Mouse (Mus musculus) mouse embryonic stem cell (cell line): ENCODE data around the gene Liph.

Source experiments
- in situ Hi-C, 2 experiments: fragments of 300-500 bp; cut with MboI; formaldehyde crosslinking; loops; 1 replicate in 1 of 2; 3 replicates in 1 of 2; pipeline ENCODE4 v1.14.3; 2019 to 2020; ENCODE audit warnings: low sequenced_read_pairs in 2 of 2, low pct_unique_long_range_greater_than_20kb in 1 of 2, mixed read lengths in 1 of 2; ENCODE audit not compliant: unreplicated experiment in 1 of 2

Liph gene

DNA sequence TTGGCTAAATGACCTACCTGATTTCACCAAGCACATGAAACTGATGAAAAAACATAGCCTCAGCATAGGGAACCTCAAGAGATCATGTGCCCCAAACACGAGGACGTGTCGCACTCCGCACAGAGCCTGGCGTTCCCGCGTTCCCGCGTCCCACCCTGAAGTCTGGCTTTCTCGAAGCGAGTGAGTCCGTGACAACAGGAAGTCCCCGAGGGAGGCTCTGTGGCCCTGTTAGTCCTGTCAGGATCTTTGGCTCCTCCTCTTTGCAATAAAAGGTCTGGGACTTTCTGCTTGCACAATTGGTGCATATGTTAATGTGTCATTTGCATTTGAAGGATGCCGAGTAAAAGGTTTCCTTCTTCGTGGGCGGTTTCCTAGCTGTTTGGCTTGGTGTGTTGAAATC is at the start of gene Liph:
Gene Liph, minus strand, starts transcription at position 360 of the 400 bp plus-strand sequence.
- in situ Hi-C loops: loop anchor here in 1 of 2 experiments (25.0 kb wide), 1 partner anchor 417 kb away; no protein-coding TSS in a partner anchor

DNA sequence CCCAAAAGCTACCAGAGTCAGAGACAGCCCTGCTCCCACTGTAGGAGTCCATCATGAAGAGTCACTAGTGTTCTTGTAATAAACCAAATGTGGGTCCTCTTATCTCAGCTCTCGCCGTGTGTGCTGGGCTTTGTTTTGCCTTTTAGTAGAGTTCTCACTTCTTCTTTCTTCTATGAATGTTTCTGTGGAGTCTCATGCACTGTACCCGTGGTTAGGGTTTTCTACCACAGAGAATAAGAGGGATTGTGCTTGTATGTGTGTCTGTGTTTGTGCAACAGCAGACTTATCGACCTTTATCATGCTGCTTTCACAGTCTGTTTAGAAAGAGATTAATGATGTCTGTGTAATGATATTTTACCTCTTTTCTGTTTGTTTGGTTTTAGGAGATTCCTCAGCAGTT is 48.4 kb upstream of the Liph start:
- in situ Hi-C loops: no loop called here

DNA sequence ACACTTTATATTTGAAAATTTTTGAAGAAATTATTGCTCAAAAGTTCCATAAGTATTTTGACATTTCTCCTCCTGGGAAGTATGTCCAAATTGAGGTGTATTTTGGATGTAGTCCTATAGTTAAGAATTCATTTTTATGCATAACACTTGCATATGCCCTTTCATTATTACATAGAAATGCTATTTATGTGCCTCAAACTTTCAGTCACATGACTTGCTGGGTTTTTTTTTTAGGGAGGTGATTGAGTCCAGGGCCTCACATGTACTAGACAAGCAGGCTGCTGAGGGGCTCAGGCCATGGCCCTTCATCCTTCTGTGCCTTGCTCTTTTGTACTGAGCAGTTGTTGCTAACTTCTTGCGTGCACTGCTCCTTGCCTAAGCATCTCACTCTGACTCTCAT is 44.5 kb upstream of the Liph start:
- in situ Hi-C loops: no loop called here

DNA sequence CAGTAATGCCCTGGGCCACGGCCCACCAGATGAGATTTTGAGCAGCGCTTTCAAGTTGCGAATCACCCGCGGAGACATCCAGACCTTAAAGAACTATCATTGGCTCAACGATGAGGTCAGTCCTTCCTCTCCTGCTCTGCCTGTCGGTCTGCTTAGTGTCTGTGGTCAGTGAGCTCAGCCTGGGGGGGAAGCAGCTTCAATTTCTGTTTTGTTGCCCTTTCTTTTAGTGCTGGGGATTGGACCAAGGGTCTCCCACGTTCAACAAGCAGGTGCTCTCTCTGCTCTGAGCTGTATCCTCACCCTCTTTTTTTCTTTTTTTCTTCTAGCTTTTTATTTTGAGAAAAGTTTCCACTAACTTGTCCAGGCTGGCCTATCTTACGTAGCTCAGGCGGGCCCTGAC is 43.1 kb upstream of the Liph start:
- in situ Hi-C loops: no loop called here

DNA sequence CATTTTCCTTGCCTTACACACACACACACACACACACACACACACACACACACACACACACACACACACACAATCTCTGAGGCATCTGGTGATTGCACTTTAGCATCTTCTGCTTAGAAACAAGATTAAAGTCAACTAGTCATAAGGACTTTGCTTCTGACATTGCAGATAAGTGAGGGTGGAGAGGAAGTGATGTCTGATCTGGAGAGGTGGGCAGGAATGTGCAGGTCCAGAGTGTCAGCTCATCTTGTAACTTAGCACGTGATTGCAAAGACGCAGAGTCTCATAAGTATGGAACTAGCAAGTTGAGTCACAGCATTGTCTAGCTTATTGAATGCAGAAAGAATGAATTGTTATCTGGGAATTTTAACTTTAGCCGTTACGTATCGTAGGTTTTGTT is 32.0 kb upstream of the Liph start:
- in situ Hi-C loops: no loop called here

DNA sequence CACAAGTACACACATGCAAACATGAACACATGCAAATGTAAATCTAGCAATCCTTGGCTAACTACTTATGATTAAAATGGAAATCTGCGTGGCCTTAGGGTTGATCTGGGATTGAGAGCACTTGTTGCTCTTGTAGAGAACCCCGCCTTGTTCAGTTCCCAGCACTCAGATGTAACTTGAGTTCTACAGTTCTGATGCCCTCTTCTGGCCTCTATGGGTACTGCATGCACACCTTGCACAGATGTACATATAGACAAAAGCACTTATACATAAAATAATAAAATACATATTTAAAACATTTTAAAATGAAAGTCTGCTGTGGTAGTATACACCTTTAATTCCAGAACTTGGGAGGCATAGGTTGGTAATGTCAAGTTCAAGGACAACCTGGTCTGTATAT is 26.7 kb upstream of the Liph start:
- in situ Hi-C loops: no loop called here

DNA sequence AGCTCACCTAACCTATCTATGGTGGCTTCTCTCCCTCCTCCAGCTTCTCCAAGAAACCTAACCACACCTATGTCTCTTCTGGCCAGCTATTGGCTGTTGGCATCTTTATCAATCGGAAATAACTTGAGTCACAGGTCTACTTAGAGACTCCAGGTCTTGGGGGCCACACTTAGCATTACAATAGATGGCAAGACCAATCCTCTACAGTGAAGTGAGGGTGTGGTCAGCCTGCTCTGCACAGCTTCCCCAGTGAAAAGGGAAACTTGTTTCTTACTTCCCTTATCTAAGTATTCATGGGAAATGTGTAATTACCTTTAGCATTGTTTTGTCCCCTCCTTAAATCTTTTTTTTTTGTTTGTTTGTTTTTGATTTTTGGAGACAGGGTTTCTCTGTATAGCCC is 20.1 kb upstream of the Liph start:
- in situ Hi-C loops: no loop called here

DNA sequence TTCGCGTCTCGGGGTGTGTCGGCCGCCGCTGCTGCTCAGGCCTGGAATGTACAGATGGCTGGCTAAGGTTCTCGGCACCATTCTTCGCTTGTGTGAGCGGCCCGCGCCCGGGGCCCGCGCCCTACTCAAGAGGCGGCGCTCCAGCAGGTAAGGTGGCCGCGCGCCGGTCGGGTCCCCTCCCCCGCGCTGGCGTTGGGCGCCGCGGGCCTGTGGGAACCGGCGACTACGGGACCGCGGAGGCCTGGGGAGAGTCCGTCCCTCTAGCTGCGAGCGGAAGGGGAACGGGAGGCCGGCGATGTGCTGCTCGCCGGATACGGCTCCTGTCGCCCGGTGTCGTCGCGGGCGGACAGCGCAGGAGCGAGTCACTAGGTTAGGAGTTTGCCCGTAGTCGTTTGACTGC is 14.1 kb upstream of the Liph start:
- in situ Hi-C loops: no loop called here

DNA sequence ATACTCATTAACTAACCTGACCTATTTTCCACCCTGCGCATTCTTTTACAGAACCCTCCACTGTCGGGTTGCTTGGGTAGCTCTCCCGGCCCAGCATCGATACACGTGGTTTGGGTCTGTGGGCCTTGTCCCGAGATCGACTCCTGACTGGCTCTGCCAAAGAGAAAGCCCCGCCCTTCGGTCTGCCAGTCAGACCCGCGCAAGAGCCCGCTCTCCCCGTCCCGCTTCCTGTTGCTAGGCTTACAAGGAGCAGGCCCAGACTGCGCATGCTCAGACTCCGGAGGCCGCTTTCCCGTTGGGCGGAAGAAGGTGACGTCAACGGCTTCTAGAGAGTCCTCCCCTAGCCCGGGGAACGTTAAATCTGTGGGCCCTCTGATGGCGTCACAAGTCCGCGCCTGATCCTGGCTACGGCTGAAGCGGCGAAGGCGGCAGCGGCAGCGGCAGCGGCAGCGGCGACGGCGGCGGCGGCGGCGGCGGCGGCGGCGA is 13.7 kb upstream of the Liph start, which contains the start of gene Senp2:
Gene Senp2, plus strand, starts transcription at position 386 of the 486 bp plus-strand sequence.
- in situ Hi-C loops: no loop called here

DNA sequence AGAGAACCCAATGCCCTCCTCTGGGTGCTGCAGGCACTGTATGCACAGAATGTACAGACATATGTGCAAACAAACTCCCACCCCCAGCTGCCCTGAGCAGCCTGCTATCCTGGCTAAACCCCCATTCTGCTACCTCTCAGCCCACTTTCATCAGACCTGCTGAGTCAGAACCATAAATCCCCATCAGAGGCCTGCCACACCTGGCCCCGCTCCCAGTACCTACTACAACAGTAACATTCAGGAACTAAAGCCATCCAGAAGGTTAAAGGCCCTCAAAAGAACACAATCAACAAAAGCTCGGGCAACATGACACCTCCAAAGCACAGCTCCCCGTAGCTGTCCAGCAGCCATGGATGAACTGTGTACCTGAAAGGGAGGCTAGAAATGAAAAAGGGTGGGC is 6.1 kb upstream of the Liph start:
- in situ Hi-C loops: no loop called here

DNA sequence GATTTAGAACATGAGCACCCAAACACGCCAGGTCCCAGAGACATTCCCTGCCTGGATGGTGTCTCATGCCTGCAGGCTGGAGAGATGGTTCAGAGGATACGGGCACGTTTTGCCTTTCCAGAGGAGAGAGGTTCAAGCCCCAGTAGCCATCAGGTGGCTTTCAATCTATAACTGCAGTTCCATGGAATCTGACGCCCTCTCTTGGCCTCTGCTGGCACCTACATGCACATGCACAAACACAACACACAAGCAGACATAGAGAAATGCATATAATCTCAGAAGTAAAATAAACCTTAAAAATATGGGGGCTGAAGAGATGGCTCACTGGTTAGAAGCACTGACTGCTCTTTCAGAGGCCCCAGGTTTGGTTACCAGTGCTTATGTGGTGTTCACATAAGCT is 5.7 kb upstream of the Liph start:
- in situ Hi-C loops: no loop called here

DNA sequence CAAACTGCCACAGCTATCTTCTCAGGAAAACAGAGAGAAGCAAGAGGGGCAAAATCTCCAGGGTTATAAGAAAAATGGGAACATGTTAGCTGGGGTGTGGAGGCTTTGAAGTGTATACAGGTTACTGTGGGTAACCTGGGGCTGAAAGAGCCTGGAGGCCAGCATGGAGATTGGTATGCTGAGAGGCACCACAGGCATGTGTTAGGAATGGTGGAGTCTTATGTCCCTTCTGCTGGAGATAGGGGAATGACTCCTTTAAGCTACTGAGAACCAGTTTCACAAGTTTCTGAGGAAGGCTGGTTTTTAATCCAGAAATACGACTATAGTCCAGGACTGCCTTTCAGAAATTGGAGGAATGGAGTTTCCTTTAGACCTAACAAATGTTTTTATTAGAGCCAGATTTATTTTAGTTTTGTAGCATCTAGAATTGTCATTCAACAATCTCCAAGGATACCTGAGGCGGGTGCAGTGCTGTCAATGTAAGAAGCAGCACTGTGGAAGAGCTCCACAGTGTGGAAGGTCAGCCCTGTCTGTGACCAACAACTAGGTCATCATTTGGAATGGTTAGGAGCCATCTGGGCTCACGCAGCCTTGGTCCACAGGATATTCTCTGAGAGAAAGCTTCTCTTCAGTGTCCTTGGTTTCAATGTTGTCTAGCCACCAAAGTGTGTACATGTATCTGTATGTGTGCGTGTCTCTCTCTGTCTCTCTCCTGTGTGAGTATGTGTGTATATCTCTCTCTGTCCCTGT is 4.7 kb upstream of the Liph start:
- in situ Hi-C loops: loop anchor here in 1 of 2 experiments (25.0 kb wide), 1 partner anchor 412 kb away; no protein-coding TSS in a partner anchor

DNA sequence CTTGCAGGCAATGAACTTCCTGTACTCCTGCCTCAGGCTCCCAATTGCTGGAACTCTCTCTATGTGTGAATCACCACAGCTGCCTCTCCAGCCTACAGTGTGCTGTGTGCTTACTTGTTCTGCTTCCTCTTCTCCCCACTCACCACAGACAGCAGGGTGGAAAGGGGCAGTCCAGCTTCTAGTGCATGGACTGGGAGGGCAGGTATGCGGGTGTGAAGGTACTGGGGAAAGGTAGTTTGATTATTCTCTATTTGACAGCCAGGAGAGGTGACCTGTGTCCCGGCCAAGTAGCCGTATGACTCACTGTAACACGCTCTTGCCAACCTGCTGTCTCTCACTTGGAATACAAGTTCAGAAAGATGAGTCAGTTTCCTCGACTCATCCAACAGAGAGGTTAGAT is 2.6 kb upstream of the Liph start:
- in situ Hi-C loops: loop anchor here in 1 of 2 experiments (25.0 kb wide), 1 partner anchor 414 kb away; no protein-coding TSS in a partner anchor

DNA sequence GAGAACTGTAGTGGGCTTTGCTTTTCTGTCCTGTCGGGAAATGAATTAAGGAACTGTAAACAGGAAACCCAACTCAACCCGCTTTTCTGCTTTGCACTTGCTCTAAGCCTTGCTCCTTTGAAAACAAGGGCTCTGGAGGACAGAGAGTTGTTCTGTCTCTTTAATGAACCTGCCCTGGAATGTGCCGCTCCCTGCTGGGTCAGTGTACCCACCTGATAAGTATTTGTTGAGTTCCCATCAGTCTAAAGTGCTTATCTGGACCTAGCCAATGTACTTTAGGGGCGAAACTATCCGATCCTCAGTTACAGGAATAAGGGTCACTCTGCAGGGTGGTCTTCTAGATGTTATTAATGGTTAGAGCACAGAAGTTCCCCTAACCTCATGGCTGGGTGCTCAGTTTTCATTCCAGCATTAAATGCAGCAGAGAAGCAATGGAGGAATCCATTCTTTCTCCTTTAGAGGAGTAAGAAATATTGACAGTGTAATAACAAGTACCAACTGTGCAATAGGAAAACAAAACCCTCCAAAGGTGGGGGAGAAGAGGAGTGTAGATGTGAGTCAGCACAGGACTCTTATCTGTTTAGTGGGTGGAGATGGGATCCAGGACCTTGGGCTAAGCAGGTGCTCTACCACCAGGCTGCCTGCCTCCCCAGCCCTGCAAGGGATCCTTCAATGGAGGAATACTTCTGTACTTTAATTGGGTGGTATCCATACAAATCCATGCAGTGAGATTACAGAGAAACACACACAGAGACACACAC is 1.6 kb upstream of the Liph start:
- in situ Hi-C loops: loop anchor here in 1 of 2 experiments (25.0 kb wide), 1 partner anchor 415 kb away; no protein-coding TSS in a partner anchor

DNA sequence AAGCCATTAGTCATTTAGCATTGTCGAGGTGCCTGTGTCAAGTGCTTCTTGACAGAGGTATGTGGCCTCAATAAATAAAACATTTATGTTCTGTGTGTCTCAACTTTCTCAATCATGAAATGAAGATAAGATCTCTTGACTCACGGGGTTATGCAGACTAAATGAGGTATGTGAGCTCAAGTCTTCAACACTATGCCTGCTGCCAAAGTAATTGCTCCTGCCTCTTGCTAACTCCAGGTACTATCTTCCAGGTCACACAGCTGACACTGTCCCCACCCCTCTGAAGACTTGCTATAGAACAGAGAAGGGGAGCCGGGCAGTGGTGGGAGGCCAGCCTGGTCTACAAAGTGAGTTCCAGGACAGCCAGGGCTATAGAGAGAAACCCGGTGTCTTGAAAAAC is 939 bp upstream of the Liph start:
- in situ Hi-C loops: loop anchor here in 1 of 2 experiments (25.0 kb wide), 1 partner anchor 416 kb away; no protein-coding TSS in a partner anchor

DNA sequence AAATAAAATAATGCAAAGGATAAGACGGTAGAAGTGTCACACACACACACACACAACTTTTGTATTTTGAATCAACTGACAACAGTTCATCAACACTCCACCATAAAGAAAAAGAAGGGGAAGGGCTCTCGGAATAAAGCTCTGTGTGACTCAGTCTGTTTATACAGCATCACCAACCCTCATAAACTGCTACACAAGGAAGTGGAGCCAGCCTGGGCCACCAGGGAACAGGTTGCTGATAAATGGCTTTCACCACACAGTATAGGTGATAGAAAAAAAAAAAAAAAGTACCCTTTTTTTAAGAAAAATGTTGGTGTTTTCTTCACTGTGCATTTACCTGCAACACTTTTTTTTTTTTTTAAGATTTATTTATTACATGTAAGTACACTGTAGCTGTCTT is 3.7 kb downstream of the Liph start:
- in situ Hi-C loops: loop anchor here in 1 of 2 experiments (25.0 kb wide), 1 partner anchor 421 kb away; no protein-coding TSS in a partner anchor

DNA sequence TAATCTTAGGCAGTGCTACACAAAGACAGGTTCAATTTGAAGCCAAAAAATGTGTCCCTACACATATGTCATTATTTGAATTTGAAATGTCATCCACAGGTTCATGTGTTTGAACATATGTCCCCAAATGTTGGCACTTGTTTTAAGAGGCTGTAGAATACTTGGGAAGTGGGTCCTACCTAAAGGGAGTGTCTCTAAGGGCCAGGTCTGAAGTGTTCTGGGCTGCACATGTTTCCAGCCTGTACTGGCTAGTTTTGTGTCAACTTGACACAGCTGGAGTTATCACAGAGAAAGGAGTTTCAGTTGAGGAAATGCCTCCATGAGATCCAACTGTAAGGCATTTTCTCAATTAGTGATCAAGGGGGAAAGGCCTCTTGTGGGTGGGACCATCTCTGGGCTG is 4.6 kb downstream of the Liph start:
- in situ Hi-C loops: loop anchor here in 1 of 2 experiments (25.0 kb wide), 1 partner anchor 421 kb away; no protein-coding TSS in a partner anchor

DNA sequence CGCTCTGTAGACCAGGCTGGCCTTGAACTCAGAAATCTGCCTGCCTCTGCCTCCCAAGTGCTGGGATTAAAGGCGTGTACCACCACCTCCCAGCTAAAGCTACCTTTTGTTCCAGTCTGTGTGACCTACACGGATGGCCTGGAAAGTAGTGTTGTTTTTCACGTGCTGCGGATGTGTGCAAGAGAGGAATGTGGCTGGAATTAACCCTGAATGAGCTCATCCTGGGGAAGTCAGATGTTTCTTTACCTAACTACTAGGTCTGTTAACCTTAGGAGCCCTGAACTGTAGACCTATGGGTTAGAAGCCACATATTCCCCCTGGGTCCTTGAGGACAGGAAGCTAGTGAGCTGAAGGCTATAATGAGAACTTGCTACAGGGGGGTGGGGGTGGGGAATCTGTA is 7.5 kb downstream of the Liph start:
- in situ Hi-C loops: loop anchor here in 1 of 2 experiments (25.0 kb wide), 1 partner anchor 424 kb away; no protein-coding TSS in a partner anchor

DNA sequence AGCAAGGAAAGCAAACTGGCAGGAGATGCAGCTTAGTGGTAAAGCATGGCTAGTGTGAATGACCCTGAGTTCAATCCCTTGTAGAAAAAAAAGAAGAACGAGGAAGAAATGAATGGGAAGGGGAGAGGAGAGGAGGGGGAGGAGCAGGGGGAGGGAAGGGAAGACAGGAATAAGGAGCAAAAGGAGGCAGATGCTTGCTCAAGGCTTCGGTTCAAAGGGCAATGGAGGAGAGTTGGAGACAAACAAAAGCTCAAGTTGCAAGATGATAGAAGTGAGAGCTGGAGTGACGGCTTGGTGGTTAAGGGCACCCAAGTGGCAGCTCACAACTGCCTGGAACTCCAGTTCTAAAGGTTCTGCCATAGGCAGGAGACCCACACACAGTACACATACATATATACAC is 9.3 kb downstream of the Liph start:
- in situ Hi-C loops: loop anchor here in 1 of 2 experiments (25.0 kb wide), 1 partner anchor 426 kb away; no protein-coding TSS in a partner anchor
